Mouse (Mus musculus) mesoderm, embryonic 11.5 days (tissue): ENCODE data around the gene Ablim2.
A peak's percentile ranks its signal among the peaks of the same experiment; 100 is the strongest.

Experiments
- DNase-seq: peaks from one replicate; pipeline ENCODE4 v3.0.0-alpha.2; 2012; ENCODE audit warnings: low read depth, low spot score

Gene Ablim2

DNA sequence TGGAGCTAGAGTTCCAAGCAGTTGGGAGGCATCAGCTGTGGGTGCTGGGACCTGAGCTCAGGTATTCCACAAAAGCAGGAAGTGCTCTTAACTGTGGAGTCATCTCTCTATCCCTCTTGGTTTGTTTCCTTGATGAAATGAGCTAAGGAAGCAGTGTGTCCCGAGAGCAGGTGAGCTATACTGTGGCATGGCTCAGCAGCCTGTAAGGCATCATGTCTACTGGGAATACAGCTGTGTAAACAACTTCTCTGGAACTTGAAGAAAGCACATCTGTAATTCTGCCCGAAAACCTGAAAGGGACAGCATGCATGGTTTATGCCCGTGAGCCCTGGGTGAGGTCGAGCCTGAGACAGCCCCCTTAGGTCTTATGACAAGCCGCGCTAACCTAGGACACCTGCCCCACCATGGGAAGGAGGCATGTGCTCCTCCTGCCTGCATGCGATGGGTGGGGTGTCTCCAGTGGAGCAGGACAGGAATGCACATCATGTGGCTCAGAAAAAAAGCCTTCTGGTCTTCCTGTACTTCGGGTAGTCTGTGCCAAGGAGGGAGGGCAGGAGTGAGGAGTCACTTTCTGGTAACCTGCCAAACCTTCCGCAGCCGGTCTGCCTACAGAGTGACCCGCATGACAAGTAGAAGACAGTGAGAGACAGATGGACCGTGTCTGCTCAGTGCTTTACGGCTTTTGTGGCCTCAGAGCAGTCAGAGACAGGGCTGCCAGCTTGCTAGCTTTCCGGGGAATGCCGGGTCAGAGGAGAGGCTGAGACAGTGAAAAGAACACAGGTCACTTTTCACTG is 150.2 kb downstream of the Ablim2 start:
- peak; percentile 70 for DNase-seq

DNA sequence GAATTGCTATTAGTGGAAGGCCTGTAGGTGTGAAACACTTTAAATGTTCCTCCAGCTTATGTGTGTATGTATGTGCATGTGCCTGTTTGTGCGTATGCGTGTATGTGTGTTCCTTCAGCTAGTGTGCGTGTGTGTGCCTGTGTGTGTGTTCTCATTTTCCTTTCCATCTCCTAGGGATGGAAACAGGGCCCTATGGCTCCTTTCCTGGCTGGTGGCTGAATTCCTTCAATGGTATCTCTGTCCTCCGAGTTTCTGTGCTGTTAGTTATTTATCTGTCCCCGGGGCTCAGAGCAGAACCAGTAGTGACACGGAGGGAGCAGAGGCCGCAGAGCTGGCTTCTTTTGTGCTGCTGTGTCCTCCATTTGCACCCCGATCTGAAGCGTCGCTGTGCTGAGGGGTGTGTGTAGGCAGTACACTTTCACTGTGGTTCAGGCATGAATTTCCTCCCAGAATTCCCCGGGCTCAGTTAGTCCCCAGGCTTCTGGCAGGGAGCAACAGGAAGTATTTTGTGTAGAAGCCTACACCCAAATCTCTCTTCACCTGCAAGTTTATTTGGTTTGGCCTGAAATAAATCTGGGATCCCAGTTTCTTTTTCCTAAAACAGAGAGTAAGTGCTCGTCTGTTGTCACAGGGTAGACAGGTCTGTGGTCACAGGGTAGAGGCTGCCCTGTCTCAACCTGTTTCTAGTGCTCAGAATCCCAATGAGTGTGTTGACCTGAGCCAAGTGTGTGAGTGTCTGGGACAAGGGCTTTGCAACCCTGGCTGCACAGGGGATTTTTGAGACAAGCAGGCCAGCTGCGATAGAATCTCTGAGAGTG is 151.2 kb downstream of the Ablim2 start:
- no peak for DNase-seq

DNA sequence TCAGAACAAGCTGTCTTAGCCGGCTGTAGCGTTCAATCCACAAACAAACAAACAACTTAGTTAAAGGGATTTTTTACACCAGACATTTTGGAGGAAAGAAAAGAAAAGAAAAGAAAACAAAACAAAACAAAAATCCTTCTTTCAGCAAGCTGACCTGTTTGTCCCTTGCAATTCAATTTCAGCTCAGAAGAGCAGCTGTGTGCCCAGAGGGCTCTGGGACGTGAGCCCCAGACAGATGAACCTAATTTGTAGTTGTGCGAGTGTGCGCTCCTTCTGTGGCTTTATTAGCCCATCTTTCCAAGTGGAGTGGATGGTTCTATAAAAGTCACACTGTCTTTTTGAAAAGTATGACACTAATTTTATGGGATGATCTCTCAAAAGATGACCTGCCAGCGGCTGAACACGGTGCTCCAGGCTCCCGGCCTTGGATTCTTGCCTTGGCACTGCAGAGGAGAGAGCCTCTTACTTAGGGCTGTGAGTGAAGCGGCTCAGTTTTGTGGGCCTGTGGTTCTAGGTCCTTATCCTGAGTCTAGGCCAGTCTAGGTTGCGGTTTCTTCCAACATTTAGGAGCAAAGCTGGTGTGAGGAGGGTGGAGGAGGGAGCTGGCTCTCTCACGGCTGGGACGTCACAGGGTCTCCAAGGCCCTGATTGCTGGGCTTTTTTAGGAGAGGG is 158.1 kb downstream of the Ablim2 start:
- no peak for DNase-seq

DNA sequence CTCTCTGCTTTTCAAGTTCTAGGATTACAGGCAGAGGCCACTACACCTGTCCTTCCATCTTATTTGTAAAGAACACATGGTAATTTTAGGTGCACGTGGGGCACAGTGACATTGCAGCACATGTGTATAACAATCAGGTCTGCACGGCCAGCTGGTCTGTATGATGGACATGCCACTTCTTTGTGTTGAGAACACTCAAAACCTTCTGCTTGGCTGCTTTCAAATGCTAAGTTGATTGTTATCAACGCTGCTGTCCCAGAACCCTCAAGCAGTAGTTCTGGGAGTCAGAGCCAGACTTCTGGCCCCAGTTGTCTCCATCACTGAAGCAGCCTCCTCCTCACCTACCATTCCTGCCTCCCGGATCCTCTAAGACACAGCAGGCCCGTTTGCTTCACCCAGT is 159.0 kb downstream of the Ablim2 start:
- no peak for DNase-seq

DNA sequence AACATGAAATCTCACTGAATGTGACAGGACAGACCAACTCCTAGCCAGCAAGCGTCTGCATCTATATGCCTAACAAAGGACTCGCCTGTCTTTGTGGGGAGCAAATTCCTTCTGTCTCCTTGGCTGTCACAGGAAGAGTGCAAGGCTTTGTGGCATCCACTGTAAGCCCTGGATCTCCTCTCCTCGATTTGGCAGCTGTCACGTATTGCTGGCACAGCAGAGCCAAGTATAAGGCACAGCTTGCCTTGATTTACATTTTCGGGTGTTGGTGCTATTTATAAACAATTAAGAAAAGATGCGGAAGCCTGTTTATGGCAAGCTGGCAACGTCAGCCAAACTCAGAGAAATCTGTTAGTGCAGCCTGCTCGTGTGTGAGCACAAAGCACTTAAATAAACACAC is 160.7 kb downstream of the Ablim2 start:
- DNase-seq: no peak

DNA sequence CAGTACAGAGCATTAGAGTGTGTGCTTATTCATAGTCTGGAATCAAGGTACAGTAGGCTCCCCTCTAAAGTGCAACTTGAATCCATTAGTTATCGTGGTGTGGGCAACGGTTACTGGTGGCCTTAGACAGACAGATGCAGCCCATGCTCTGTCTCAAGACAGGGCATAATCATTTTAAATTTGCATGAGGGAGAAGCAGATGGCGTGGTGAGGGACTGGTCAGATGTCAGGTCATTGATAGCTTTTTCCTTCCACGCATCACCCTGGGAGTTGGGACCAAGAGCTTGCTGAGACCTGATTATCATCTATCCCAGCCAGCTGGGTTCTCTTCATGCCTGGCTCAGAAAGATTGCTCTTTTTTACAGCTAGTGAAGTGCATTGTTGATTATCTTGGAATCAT is 162.4 kb downstream of the Ablim2 start:
- no peak for DNase-seq

DNA sequence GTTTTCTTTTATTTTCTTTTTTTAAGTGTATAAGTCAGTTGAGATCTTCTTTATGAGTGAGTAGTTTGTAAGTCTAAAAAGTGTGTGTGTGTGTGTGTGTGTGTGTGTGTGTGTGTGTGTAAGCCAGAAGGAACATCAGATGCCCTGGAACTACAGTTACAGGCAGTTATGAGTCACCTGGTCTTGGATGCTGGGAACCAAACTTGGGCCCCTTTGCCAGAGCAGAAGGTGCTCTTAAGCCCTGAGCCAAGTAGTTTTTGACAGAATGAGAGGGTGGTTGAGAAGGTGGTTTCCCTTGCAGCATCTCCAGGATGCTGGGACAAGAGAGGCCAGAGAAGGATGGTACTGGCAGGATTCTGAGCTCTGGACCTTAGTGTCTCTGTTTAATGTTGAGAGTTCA is 162.9 kb downstream of the Ablim2 start:
- no peak for DNase-seq

DNA sequence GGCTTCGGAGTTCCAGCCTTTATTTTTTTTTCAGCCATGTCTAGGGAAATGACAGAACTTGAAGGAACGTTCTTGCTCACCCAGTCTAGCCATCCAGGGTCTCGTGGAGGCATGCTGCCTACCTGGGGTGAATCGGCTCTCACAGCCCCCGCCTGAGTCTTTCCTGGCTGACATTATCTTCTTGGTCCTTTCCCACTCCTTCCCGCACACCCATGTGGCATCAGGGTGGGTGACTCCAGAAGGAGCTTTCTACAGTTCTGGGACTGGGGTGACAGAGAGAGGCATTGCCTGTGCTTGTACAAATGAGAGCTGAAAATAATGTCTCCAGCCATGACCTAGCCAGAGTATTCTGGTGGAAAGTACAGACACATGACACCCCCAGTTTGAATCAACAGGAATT is 163.5 kb downstream of the Ablim2 start:
- DNase-seq: no peak

DNA sequence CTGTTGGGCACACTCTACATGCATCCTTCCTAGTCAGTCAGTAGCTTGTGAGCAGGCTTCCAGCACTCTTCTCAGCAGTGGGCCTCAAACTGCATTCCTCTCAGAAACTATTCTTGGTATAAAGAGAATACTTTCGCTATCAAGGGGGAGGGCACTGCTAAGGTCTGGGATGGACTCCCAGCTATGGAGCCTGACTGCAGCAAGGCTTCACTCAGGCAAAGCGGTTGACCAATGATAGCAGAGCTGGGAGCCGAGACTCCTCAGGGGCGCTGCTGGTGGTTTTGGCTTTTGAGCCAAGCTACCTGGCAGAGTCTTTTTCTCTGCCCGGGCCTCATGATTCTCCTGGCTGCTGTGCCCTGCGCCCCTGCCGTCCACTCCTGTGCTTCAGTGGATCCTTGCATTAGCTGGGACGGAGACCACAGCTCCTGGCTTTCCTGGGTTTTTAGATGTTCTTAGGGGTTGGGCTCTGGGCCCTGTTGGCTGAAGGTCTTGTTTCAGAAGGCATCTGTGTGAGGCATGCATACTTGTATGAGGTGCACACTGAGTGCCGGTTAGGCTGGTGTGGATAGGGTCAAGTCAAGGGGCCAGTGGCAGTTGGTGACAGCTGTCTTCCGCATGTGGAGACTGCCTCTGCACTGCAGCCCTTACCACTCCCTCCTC is 164.0 kb downstream of the Ablim2 start:
- DNase-seq: peak; percentile 57

DNA sequence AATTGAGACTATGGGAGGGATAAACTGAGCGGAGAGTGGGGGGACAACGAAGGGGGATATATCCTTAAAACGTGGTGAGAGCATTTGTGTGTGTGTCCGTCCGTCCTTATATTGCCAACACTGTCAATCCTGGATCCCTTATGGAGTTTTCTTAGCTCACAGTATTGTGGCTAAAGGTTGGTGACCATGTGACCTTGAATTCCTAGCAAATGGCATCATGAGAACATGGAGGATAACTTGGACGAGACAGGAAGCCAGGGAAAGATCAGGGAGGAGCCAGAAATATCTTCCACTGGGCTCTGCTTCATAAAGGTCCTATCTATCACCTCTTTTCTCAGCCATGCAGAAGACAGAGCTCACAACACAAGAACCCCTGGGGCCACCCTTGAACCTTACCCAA is 165.8 kb downstream of the Ablim2 start:
- DNase-seq: no peak

DNA sequence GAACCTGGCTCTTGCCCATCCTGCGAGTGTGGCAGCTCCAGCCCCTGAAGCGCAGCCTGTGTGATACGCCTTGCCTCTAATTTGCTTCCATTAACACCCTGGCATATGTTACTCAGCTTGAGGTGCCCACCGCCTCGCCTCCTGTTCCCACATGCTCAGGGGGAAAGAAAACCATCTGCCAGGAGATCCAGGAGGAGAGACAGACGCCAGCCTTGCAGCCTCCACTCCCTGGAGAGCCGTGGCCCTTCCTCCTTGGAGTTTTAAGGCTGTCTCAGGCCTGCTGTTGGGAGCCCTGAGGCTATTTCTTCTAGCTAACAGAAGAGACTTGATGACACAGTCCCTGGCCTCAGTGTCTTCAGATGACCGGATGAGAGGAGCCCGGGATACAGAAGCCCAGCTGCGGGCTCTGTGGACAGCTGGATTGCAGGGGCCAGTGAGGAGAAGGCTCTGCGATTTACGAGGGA is 167.5 kb downstream of the Ablim2 start:
- peak; percentile 59 for DNase-seq

DNA sequence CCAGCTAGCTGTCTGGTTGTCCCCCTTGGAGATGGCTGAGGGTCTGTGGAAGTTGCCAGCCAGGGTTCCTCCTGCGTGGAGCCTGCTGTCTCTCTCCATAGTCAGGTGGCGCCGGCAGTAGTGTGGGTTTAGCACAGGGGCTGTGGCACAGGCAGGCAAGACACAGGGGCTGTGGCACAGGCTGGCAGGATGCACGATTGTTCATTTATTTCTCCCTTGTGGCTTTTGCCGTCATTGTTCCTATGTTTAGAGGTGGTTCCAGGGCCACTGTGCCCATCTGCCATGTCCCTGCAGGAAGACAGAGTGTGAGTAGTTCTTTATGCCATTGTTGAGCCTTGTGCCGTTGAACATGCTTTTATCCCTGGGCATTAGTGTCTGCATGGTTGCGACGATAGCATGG is 168.8 kb downstream of the Ablim2 start:
- no peak for DNase-seq

DNA sequence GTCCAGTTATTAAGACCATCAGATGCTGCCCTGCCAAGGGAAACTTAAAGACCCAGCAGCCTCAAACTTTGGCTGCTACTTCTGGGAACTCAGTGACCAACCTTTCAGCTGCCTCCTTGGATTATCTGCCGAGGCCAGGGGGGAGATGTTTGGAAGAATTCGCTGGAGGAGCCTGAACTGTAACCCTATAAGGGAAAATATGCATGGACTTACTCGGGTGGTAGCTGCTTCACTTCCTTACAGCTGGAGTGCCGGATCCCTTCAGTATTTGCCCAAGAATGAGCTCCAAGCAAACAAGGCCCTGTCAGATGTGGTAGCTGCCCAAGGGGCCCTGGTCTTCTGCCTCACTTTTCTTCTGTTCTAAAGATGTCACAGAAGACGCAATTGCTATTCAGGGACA is 173.6 kb downstream of the Ablim2 start:
- DNase-seq: no peak

DNA sequence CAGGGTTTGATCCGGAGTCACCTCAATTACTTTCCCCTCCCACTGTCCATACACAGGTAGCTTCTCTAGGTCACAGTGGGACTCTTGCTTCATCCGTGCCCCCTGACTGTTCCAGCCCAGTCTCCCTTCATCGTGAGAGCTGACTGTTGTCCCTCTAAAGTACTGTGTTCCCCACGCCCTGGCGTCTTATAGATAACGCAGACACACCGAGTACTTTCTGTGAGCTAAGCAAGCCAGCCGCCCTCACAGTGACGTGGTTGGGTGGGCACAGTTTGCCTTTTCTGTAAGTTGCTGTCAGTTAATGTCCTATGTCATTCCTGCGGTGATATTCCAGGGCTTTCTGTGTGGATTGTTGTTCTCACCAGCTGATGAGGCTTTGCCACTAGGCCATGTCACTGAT is 175.4 kb downstream of the Ablim2 start:
- DNase-seq: no peak
